ENCODE assay signal across 8 mouse cellular contexts in genomic region chr4:109759031-109759430, GRCm38 (mm10).
DNase-seq lines count a peak whose midpoint lies in the region; ATAC-seq and TF ChIP-seq lines count a peak whose summit lies in the region.

No protein-coding gene starts in this region.

- H3K9ac ChIP-seq in heart, postnatal 0 days (replicated peaks; ENCODE audit: low read depth, low read length): no peak overlapping the region

- no peak overlapping the region for H3K4me2 ChIP-seq in heart, postnatal 0 days (ENCODE audit: low read depth, low read length)

- H3K4me3 ChIP-seq in heart, postnatal 0 days (ENCODE audit: low read depth, low read length): no peak overlapping the region
- H3K4me3 ChIP-seq in heart, embryonic 10.5 days: no peak overlapping the region
- H3K4me3 ChIP-seq in spleen, adult 2 months (ENCODE audit: extremely low read depth, insufficient read depth, insufficient read length): no peak overlapping the region
- no peak overlapping the region for H3K4me3 ChIP-seq in forebrain, embryonic 10.5 days

- 34% methylated on average over 2 of the region's 2 CpGs for WGBS in heart, postnatal 0 days
- WGBS in heart, embryonic 10.5 days: 31% methylated on average over 2 of the region's 2 CpGs
- WGBS in spleen, adult 2 months: 41% methylated on average over 2 of the region's 2 CpGs
- 47% methylated on average over 2 of the region's 2 CpGs for WGBS in large intestine, adult 2 months
- 21% methylated on average over 2 of the region's 2 CpGs for WGBS in forebrain, embryonic 10.5 days

- no peaks in the 10 kb centered on the region for H3K9me3 ChIP-seq in heart, postnatal 0 days (replicated peaks; ENCODE audit: control insufficient read depth, low read length)
- no peaks in the 10 kb centered on the region for H3K9me3 ChIP-seq in heart, embryonic 10.5 days
- H3K9me3 ChIP-seq in forebrain, embryonic 10.5 days: no peaks in the 10 kb centered on the region

- no peak overlapping the region for H3K27ac ChIP-seq in heart, postnatal 0 days (ENCODE audit: low read depth)
- H3K27ac ChIP-seq in heart, embryonic 10.5 days: no peak overlapping the region
- no peak overlapping the region for H3K27ac ChIP-seq in spleen, adult 2 months (ENCODE audit: insufficient read depth, low read length)
- H3K27ac ChIP-seq in forebrain, embryonic 10.5 days: no peak overlapping the region; the same call in 1 of the 2 replicates

- TF ChIP-seq EP300 in heart, postnatal 0 days (IDR thresholded peaks at IDR 0.05; ENCODE audit: low read depth): no peak

- no peaks in the 10 kb centered on the region for H3K4me1 ChIP-seq in heart, postnatal 0 days (ENCODE audit: control insufficient read depth, insufficient read depth)
- H3K4me1 ChIP-seq in heart, embryonic 10.5 days: no peaks in the 10 kb centered on the region
- 0 out of 2 replicates have a peak, but pooled peaks cover 2% of the 10 kb centered on the region for H3K4me1 ChIP-seq in spleen, adult 2 months (ENCODE audit: control insufficient read depth, insufficient read depth, insufficient read length)
- H3K4me1 ChIP-seq in forebrain, embryonic 10.5 days: peaks cover 65% of the 10 kb centered on the region

- no peaks in the 10 kb centered on the region for H3K27me3 ChIP-seq in heart, postnatal 0 days (ENCODE audit: control insufficient read depth, insufficient read depth, low read length)
- no peaks in the 10 kb centered on the region for H3K27me3 ChIP-seq in heart, embryonic 10.5 days (ENCODE audit: insufficient read depth, poor library complexity, severe bottlenecking)
- H3K27me3 ChIP-seq in spleen, adult 2 months (ENCODE audit: control insufficient read depth, insufficient read depth, low read length): no peaks in the 10 kb centered on the region
- peaks cover 23% of the 10 kb centered on the region for H3K27me3 ChIP-seq in forebrain, embryonic 10.5 days (ENCODE audit: poor library complexity, severe bottlenecking)

- peak; percentile 51 for DNase-seq in heart, postnatal 0 days (ENCODE audit: low spot score)
- DNase-seq in heart, embryonic 10.5 days (ENCODE audit: low spot score): no peak
- peak; percentile 14 to 23 for DNase-seq in spleen, adult 2 months (ENCODE audit: low read depth in 1 of 2, low spot score in 2 of 2)
- DNase-seq in spleen, postnatal 4 days (ENCODE audit: low spot score in 2 of 2): no peak
- peak; percentile 39 for DNase-seq in ZHBTc4 (ENCODE audit: low read depth, low spot score)
- DNase-seq in large intestine, adult 2 months (ENCODE audit: low read depth, low spot score): peak; percentile 13
- DNase-seq in retina, postnatal 1 day: peak; percentile 64
- no peak for DNase-seq in forebrain, embryonic 10.5 days (ENCODE audit: extremely low spot score, low spot score)

- H3K36me3 ChIP-seq in heart, postnatal 0 days (replicated peaks; ENCODE audit: control insufficient read depth, insufficient read depth, low read length): no peaks in the 10 kb centered on the region
- H3K36me3 ChIP-seq in heart, embryonic 10.5 days: no peaks in the 10 kb centered on the region
- peaks cover 1% of the 10 kb centered on the region; the same call in 1 of the 2 replicates for H3K36me3 ChIP-seq in spleen, adult 2 months (ENCODE audit: control insufficient read depth, insufficient read depth, low read length)
- 0 out of 2 replicates have a peak, but pooled peaks cover 3% of the 10 kb centered on the region for H3K36me3 ChIP-seq in forebrain, embryonic 10.5 days (replicated peaks)

- TF ChIP-seq CTCF in heart, postnatal 0 days (IDR thresholded peaks at IDR 0.05; ENCODE audit: low read depth): peak; percentile 68
- no peak for TF ChIP-seq CTCF in spleen, adult 2 months (IDR thresholded peaks at IDR 0.05; ENCODE audit: extremely low read depth, insufficient read depth, insufficient read length, insufficient replicate concordance)

- no peak for TF ChIP-seq POLR2A in spleen, adult 2 months (IDR thresholded peaks at IDR 0.05; ENCODE audit: low read depth, low read length)

- no peak for ATAC-seq in heart, postnatal 0 days (ENCODE audit: insufficient read depth, low read depth)

Comparison
In these comparisons a context has a peak if more than half of its experiments do, and no peak if none do; other contexts are left out.
1. DNase-seq: peak in heart, postnatal 0 days (single experiment), spleen, adult 2 months (2 of 2), ZHBTc4 (single experiment), large intestine, adult 2 months (single experiment) and retina, postnatal 1 day (single experiment); none in heart, embryonic 10.5 days (single experiment), spleen, postnatal 4 days (0 of 2) and forebrain, embryonic 10.5 days (single experiment).